Mouse (Mus musculus) MEL (cell line): ENCODE results near the gene Car15. TPM values are rescaled to one million over a fixed set of nuclear protein-coding genes. Genes with fewer than 3 reads are reported as not detected.

Experiments
- DNase-seq: peaks from one replicate; pipeline ENCODE4 v3.0.0; 2011; ENCODE audit warnings: low read depth, low spot score
- H3K27ac ChIP-seq: 2 replicates; pipeline ENCODE4 v1.5.1; 2012; ENCODE audit warnings: low read depth, mild to moderate bottlenecking, control low read depth, low read length, moderate library complexity; ENCODE audit not compliant: control insufficient read depth
- H3K27me3 ChIP-seq, 2 experiments: fragments of 150-350 bp in 1 of 2; sonication (generic) in 1 of 2; 2 replicates each; pipeline ENCODE4 v1.6.1; 2012; ENCODE audit warnings: low read length in 2 of 2, mild to moderate bottlenecking in 2 of 2, improper control_type of control experiment in 1 of 2, moderate library complexity in 1 of 2; ENCODE audit not compliant: insufficient read depth in 2 of 2, control insufficient read depth in 1 of 2
- H3K36me3 ChIP-seq, 2 experiments: 2 replicates each; pipeline ENCODE4 v1.6.1; 2012 to 2014; ENCODE audit warnings: low read length in 2 of 2, improper control_type of control experiment in 1 of 2, inconsistent platforms in 1 of 2, mild to moderate bottlenecking in 1 of 2; ENCODE audit not compliant: insufficient read depth in 2 of 2, control insufficient read depth in 1 of 2
- H3K4me1 ChIP-seq, 2 experiments: fragments of 150-350 bp in 1 of 2; sonication (generic) in 1 of 2; 2 replicates each; pipeline ENCODE4 v1.6.1; 2012; ENCODE audit warnings: low read length in 2 of 2, improper control_type of control experiment in 1 of 2, mild to moderate bottlenecking in 1 of 2; ENCODE audit not compliant: insufficient read depth in 2 of 2, control insufficient read depth in 1 of 2
- H3K4me3 ChIP-seq, 2 experiments: fragments of 150-350 bp in 1 of 2; sonication (generic) in 1 of 2; 2 replicates each; pipeline ENCODE4 v1.5.1; 2012; ENCODE audit warnings: low read depth in 2 of 2, low read length in 2 of 2, mild to moderate bottlenecking in 2 of 2, moderate library complexity in 2 of 2, control low read depth in 1 of 2, improper control_type of control experiment in 1 of 2; ENCODE audit not compliant: control insufficient read depth in 1 of 2, insufficient read depth in 1 of 2
- H3K79me2 ChIP-seq: 2 replicates; pipeline ENCODE4 v1.6.1; 2012; ENCODE audit warnings: mild to moderate bottlenecking, low read length, moderate library complexity; ENCODE audit not compliant: control insufficient read depth, poor library complexity, insufficient read depth
- H3K9ac ChIP-seq: 2 replicates; pipeline ENCODE4 v1.6.1; 2012; ENCODE audit warnings: low read depth, mild to moderate bottlenecking, control low read depth, low read length, moderate library complexity; ENCODE audit not compliant: control insufficient read depth, poor library complexity, severe bottlenecking
- H3K9me3 ChIP-seq: fragments of 150-350 bp; sonication (generic); replicated peaks from 2 replicates; pipeline ENCODE4 v1.6.1; 2012; ENCODE audit warnings: mild to moderate bottlenecking, low read length, improper control_type of control experiment, moderate library complexity; ENCODE audit not compliant: insufficient read depth
- CHD2 ChIP-seq: IDR thresholded peaks from 2 replicates; pipeline ENCODE4 v1.6.1; 2011; ENCODE audit warnings: low read length, improper control_type of control experiment
- E2F4 ChIP-seq: IDR thresholded peaks from 2 replicates; pipeline ENCODE4 v1.6.1; 2011; ENCODE audit warnings: low read depth, low read length, improper control_type of control experiment, borderline replicate concordance
- EP300 ChIP-seq, 2 experiments: IDR thresholded peaks; 2 replicates each; pipeline ENCODE4 v1.6.1; 2011; ENCODE audit warnings: improper control_type of control experiment in 2 of 2, low read length in 2 of 2, low read depth in 1 of 2, mild to moderate bottlenecking in 1 of 2
- GATA1 ChIP-seq: IDR thresholded peaks from 2 replicates; pipeline ENCODE4 v1.6.1; 2011; ENCODE audit warnings: low read depth, low read length, improper control_type of control experiment
- HCFC1 ChIP-seq: IDR thresholded peaks from 2 replicates; pipeline ENCODE4 v1.6.1; 2012; ENCODE audit warnings: low read depth, mild to moderate bottlenecking, inconsistent platforms, low read length, improper control_type of control experiment, moderate library complexity
- JUND ChIP-seq: IDR thresholded peaks from 2 replicates; pipeline ENCODE4 v1.6.1; 2011; ENCODE audit warnings: low read depth, mild to moderate bottlenecking, improper control_type of control experiment, low read length
- MAX ChIP-seq: IDR thresholded peaks from 2 replicates; pipeline ENCODE4 v1.6.1; 2011; ENCODE audit warnings: low read length, improper control_type of control experiment
- MAZ ChIP-seq: IDR thresholded peaks from 2 replicates; pipeline ENCODE4 v1.6.1; 2012; ENCODE audit warnings: low read depth, mild to moderate bottlenecking, inconsistent platforms, low read length, improper control_type of control experiment
- NELFE ChIP-seq: IDR thresholded peaks from 2 replicates; pipeline ENCODE4 v1.6.1; 2011; ENCODE audit warnings: low read depth, low read length, improper control_type of control experiment
- NRF1 ChIP-seq: IDR thresholded peaks from 2 replicates; pipeline ENCODE4 v1.6.1; 2014; ENCODE audit warnings: low read depth, mild to moderate bottlenecking, inconsistent platforms, low read length, improper control_type of control experiment, moderate library complexity; ENCODE audit not compliant: poor library complexity, insufficient read depth, severe bottlenecking
- RCOR1 ChIP-seq: IDR thresholded peaks from 2 replicates; pipeline ENCODE4 v1.6.1; 2012; ENCODE audit warnings: low read depth, mild to moderate bottlenecking, inconsistent platforms, low read length, improper control_type of control experiment
- SIN3A ChIP-seq: IDR thresholded peaks from 2 replicates; pipeline ENCODE4 v1.6.1; 2012; ENCODE audit warnings: low read length, improper control_type of control experiment, inconsistent platforms
- TAL1 ChIP-seq: IDR thresholded peaks from 2 replicates; pipeline ENCODE4 v1.6.1; 2012; ENCODE audit warnings: mild to moderate bottlenecking, inconsistent platforms, low read length, moderate library complexity, mixed read lengths
- TBP ChIP-seq: IDR thresholded peaks from 2 replicates; pipeline ENCODE4 v1.8.0; 2011; ENCODE audit warnings: low read depth, low read length, improper control_type of control experiment
- TCF12 ChIP-seq: IDR thresholded peaks from 2 replicates; pipeline ENCODE4 v1.6.1; 2014; ENCODE audit warnings: low read depth, mild to moderate bottlenecking, inconsistent platforms, low read length, improper control_type of control experiment, moderate library complexity
- UBTF ChIP-seq: IDR thresholded peaks from 2 replicates; pipeline ENCODE4 v1.6.1; 2012; ENCODE audit warnings: low read depth, mild to moderate bottlenecking, inconsistent platforms, low read length, improper control_type of control experiment, moderate library complexity, borderline replicate concordance; ENCODE audit not compliant: insufficient read depth
- USF1 ChIP-seq: IDR thresholded peaks from 2 replicates; pipeline ENCODE4 v1.6.1; 2014; ENCODE audit warnings: low read depth, mild to moderate bottlenecking, inconsistent platforms, low read length, improper control_type of control experiment, moderate library complexity
- ZC3H11A ChIP-seq: IDR thresholded peaks from 2 replicates; pipeline ENCODE4 v1.6.1; 2012; ENCODE audit warnings: low read depth, mild to moderate bottlenecking, inconsistent platforms, low read length, improper control_type of control experiment
- ZKSCAN1 ChIP-seq: IDR thresholded peaks from 2 replicates; pipeline ENCODE4 v1.6.1; 2012; ENCODE audit warnings: low read depth, mild to moderate bottlenecking, inconsistent platforms, low read length, improper control_type of control experiment, moderate library complexity
- ZMIZ1 ChIP-seq: IDR thresholded peaks from 2 replicates; pipeline ENCODE4 v1.6.1; 2012; ENCODE audit warnings: low read depth, mild to moderate bottlenecking, inconsistent platforms, low read length, improper control_type of control experiment, moderate library complexity
- polyA plus RNA-seq, 2 experiments: library from polyadenylated mRNA; stranded (reverse) in 1 of 2; unstranded in 1 of 2; fragments of >175 nt in 1 of 2; fragments of >200 nt in 1 of 2; gene quantifications; 2 replicates each; pipeline versions ENCODE4 v1.2.1 to v1.2.4; 2012; ENCODE audit warnings: low replicate concordance in 2 of 2, low read depth in 1 of 2; ENCODE audit not compliant: insufficient read length in 2 of 2, insufficient read depth in 1 of 2, missing spikeins in 1 of 2
- total RNA-seq: library from RNA; depleted of rRNA; stranded (reverse); fragments of 300-350 nt; gene quantifications from 2 replicates; pipeline ENCODE4 v1.2.3, GENCODE M21; 2012

Gene Car15
- total and polyA plus RNA-seq, 3 experiments: 2.0 to 3.6 TPM; not detected in 1

- peaks cover 4 to 7% of the 10 kb centered on the region in 2 experiments for H3K36me3 ChIP-seq
- no peaks in the 10 kb centered on the region for H3K9me3 ChIP-seq
- no peaks in the 10 kb centered on the region for H3K79me2 ChIP-seq
- no peak overlapping the region for H3K4me3 ChIP-seq
- no peak overlapping the region for H3K9ac ChIP-seq
- DNase-seq: no peak
- peaks cover 1 to 5% of the 10 kb centered on the region in 2 experiments; a peak in 3 of 4 replicates for H3K4me1 ChIP-seq
- TF ChIP-seq EP300 (IDR thresholded peaks at IDR 0.05; ENCODE audit: low read depth in 1 of 2, low read length in 2 of 2) (no peak), RCOR1 (no peak), JUND (no peak), CHD2 (no peak), NELFE (no peak), HCFC1 (no peak), MAZ (no peak), ZKSCAN1 (no peak), ZMIZ1 (no peak), NRF1 (no peak), TBP (no peak), ZC3H11A (no peak), MAX (no peak), UBTF (no peak), TCF12 (no peak), USF1 (no peak), TAL1 (no peak), SIN3A (no peak), GATA1 (no peak), E2F4 (no peak)
- no peaks in the 10 kb centered on the region for H3K27me3 ChIP-seq
- H3K27ac ChIP-seq: no peak overlapping the region
Observed at GRCm38 (mm10) chr16:17843701-17844365, 5.7 kb upstream of the Car15 start.

GRCm38 (mm10) chr16:17842437-17842836, 4.3 kb upstream of the Car15 start:
- no peak overlapping the region for H3K27ac ChIP-seq
- no peaks in the 10 kb centered on the region for H3K4me1 ChIP-seq
- peaks cover 0 to 4% of the 10 kb centered on the region in 2 experiments; a peak in 1 of 4 replicates for H3K36me3 ChIP-seq
- TF ChIP-seq TBP: no peak
- TF ChIP-seq, all 39 proteins: peak for 0
- H3K4me3 ChIP-seq: no peak overlapping the region
- DNase-seq: no peak
- no peaks in the 10 kb centered on the region for H3K9me3 ChIP-seq
- H3K9ac ChIP-seq: no peak overlapping the region
- no peaks in the 10 kb centered on the region for H3K79me2 ChIP-seq
- H3K27me3 ChIP-seq: no peaks in the 10 kb centered on the region
